Mouse (Mus musculus): Measurements from ENCODE around the gene Erc2. TPM values are rescaled to one million over a fixed set of nuclear protein-coding genes. Genes with fewer than 3 reads are reported as not detected.

Gene Erc2
- total RNA-seq, 1 experiment from 2014 or later, result not detected

DNA sequence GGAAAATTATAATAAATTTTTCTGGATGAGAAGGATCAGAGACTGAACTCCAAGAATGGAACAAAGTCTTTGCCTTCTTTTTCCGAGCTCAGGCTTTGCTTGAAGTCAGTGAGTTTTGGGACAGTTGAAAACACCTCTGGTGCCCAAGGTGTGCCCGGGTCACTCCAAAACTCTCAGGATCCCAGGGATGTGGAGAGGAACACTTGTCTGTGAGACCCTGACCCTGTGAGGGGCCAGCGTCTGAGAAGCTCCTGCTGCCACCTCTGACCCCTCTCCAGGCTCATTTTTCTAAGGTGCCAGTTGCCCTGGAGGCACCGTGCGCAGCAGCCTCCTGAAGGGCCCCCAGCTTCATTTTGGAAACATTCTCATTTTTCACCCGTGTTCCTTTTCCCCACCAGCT is 893.1 kb downstream of the Erc2 start:
- no peak for ATAC-seq (replicated peaks; ENCODE audit: insufficient number of reproducible peaks, low FRiP score, low TSS enrichment, poor library complexity, severe bottlenecking)

DNA sequence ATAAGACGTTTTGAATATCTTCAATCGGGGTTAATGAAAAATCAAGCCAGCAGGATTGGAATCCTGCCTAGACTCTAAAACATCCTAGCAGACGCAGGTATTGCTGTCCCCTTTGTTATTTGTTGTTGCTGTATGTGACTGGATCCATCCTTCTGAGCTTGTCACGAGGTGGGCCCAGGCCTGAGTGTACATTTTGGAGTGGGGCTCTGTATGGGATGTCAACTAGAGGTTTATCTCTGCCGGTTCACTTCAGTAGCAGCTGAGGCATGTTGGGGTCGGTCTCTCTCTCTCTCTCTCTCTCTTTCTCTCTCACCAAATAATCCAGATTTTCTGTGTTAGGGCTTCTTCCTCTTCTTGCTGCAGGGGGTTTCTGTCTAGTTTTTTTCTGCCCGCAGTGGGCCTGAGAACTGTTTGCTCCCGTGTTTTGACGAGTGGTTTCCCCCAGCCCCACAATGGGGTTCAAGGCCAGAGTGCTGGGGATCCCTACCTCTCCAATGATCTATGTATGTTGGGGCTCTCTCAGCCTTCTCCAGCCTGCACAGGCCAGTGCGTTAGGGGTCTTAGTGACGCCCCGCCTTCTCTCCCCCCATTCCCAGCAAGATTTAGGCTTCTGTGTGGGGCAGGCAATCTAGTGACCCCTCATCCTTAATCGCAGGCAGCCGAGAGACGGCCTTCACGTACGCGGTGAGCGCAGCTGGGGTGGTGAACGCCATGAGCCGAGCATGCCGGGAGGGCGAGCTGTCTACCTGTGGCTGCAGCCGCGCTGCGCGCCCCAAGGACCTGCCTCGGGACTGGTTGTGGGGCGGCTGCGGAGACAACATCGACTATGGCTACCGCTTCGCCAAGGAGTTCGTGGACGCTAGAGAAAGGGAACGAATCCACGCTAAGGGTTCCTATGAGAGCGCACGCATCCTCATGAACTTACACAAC is 895.7 kb downstream of the Erc2 start:
- no peak for ATAC-seq (replicated peaks; ENCODE audit: insufficient number of reproducible peaks, low FRiP score, low TSS enrichment, poor library complexity, severe bottlenecking)

DNA sequence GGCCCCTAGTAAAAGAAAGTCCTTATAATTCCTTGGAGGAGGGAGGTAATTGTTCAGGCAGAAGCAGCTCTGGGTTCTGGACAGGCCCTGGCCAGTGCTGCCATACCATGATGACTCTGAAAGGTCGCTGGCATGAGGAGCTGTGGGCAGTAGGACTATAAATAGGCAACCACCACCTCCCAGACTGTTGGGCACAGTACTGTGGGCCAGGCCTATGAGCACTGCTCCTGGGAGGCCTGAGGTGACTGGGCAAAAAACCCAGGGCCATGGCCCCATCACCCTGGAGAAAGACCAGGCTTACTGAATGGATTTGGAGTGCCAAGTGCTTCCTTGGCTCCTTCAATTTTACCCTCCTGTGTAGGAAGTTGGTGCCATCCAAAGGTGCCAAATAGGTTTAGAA is 898.9 kb downstream of the Erc2 start:
- ATAC-seq (replicated peaks; ENCODE audit: insufficient number of reproducible peaks, low FRiP score, low TSS enrichment, poor library complexity, severe bottlenecking), result no peak

DNA sequence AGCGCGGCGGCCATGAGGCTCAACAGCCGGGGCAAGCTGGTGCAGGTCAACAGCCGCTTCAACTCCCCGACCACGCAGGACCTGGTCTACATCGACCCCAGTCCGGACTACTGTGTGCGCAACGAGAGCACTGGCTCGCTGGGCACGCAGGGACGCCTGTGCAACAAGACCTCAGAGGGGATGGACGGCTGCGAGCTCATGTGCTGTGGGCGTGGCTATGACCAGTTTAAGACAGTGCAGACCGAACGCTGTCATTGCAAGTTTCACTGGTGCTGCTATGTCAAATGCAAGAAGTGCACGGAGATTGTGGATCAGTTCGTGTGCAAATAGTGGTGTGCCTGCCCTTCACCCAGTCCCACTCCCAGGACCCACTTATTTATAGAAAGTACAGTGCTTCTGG is 900.4 kb downstream of the Erc2 start:
- no peak for ATAC-seq (replicated peaks; ENCODE audit: insufficient number of reproducible peaks, low FRiP score, low TSS enrichment, poor library complexity, severe bottlenecking)

DNA sequence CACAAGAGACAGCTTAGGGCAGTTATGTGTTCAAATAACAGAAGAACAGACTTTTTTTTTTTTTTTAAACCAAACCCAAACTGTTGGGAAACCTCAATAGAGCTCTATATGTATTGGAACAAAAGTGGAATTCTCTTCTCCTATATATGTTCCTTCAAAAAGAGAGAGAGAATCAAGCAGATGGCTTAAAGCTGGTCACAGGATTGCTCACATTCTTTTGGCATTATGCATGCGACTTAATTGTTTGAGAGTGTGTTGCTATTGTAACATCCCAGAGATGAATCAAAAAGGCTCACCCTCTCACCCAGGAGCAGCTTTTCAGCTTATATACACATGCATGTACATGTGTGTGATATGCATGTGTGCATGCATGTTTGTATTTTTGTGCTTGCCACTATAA is 903.3 kb downstream of the Erc2 start:
- no peak for ATAC-seq (replicated peaks; ENCODE audit: insufficient number of reproducible peaks, low FRiP score, low TSS enrichment, poor library complexity, severe bottlenecking)

Other genes with a start within 250 kb of the Erc2 start
- gene Fam208a, start 193.6 kb upstream of the Erc2 start, total RNA-seq (2017), result 43.6 to 86.7 TPM (median 53.9 TPM) in 3 replicates
- gene Ccdc66, start 114.0 kb upstream of the Erc2 start, total RNA-seq (2017), result 13.1 to 24.7 TPM (median 14.8 TPM) in 3 replicates